Mouse (Mus musculus) olfactory bulb, adult 2 months (tissue): ENCODE results near the gene Anks1.

ENCODE experiments used
- CTCF ChIP-seq: fragments of 200-500 bp; IDR thresholded peaks from 2 replicates; pipeline ENCODE4 v1.5.1; 2012; ENCODE audit warnings: low read depth, mild to moderate bottlenecking, low read length, moderate library complexity; ENCODE audit not compliant: insufficient read depth
- POLR2A ChIP-seq: fragments of 200-500 bp; IDR thresholded peaks from 2 replicates; pipeline ENCODE4 v1.6.1; 2012; ENCODE audit warnings: mild to moderate bottlenecking, low read depth, low read length, moderate library complexity; ENCODE audit not compliant: insufficient read depth

DNA sequence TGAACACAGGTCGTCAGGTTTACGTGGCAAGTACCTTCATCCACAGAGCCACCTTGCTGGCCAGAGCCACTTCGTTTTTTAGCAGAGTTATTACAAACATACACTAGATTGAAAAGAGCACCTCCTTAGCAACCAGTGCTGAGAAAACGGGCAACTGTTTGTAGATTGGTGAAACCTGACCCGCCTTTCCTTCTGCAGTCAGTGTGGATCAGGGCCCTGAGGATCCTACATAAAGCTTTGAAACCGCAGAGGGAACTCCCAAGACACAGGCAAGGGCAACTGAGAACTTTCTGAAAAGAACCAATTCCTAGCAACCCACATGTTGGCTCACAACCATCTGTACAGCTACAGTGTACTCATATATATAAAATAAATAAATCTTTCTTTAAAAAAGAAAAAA is 44.0 kb downstream of the Anks1 start:
- TF ChIP-seq CTCF (no peak), POLR2A (no peak)
